Comparison of ENCODE assay signal across 12 mouse cellular contexts in genomic region chr15:102455993-102456392, GRCm38 (mm10). TPM values are rescaled to one million over a fixed set of nuclear protein-coding genes. Genes with fewer than 3 reads are reported as not detected.
DNase-seq lines count a peak whose midpoint lies in the region; ATAC-seq and TF ChIP-seq lines count a peak whose summit lies in the region.
"Had no signal": no experiment of that assay in that cellular context is flagged by ENCODE, and none has a peak within 500 bp of the region (broad histone marks: within the 10 kb centered on the region; RNA-seq: fewer than 3 reads in every experiment).

No protein-coding gene starts in this region.

- H3K9me3 ChIP-seq in heart, embryonic 11.5 days (replicated peaks; ENCODE audit: control insufficient read depth, low read length) = no peaks in the 10 kb centered on the region
- no peaks in the 10 kb centered on the region for H3K9me3 ChIP-seq in MEL (replicated peaks; ENCODE audit: insufficient read depth, low read length)
- no peaks in the 10 kb centered on the region for H3K9me3 ChIP-seq in liver, embryonic 11.5 days (ENCODE audit: control insufficient read depth, low read length)
- H3K9me3 ChIP-seq: megakaryocyte, embryonic 14.5 days had no signal

- peak; percentile 57 for TF ChIP-seq CTCF in heart, adult 2 months (IDR thresholded peaks at IDR 0.05)
- peak; percentile 90 to 100 (median 93) for TF ChIP-seq CTCF in MEL (IDR thresholded peaks at IDR 0.05 in 2 of 3, conservative IDR thresholded peaks at IDR 0.05 in 1 of 3; ENCODE audit: control insufficient read depth in 1 of 3, insufficient read depth in 1 of 3, low read depth in 2 of 3, low read length in 3 of 3, poor library complexity in 1 of 3, severe bottlenecking in 1 of 3)

- H3K4me2 ChIP-seq in heart, embryonic 11.5 days = no peak overlapping the region
- no peak overlapping the region for H3K4me2 ChIP-seq in liver, embryonic 11.5 days

- TF ChIP-seq RAD21 in MEL (IDR thresholded peaks at IDR 0.05; ENCODE audit: low read depth, low read length) = peak; percentile 46

- H3K36me3 ChIP-seq in heart, adult 2 months (ENCODE audit: control insufficient read depth, insufficient read depth, low read length) = no peaks in the 10 kb centered on the region
- H3K36me3 ChIP-seq in heart, embryonic 11.5 days (ENCODE audit: control insufficient read depth, insufficient read depth, low read length) = no peaks in the 10 kb centered on the region
- peaks cover 0 to 21% of the 10 kb centered on the region in 2 experiments; a peak in 2 of 4 replicates for H3K36me3 ChIP-seq in MEL (ENCODE audit: control insufficient read depth in 1 of 2, insufficient read depth in 2 of 2, low read length in 2 of 2)
- no peaks in the 10 kb centered on the region for H3K36me3 ChIP-seq in liver, embryonic 11.5 days (ENCODE audit: control insufficient read depth, insufficient read depth, low read length)

- WGBS in heart, adult 2 months = 49% methylated on average over 6 of the region's 6 CpGs
- 34% methylated on average over 6 of the region's 6 CpGs for WGBS in heart, embryonic 11.5 days (ENCODE audit: insufficient replicate concordance)
- 45% methylated on average over 6 of the region's 6 CpGs for WGBS in liver, embryonic 11.5 days

- no peak for TF ChIP-seq POLR2A in heart, adult 2 months (IDR thresholded peaks at IDR 0.05; ENCODE audit: insufficient read depth, low read depth, low read length)
- no peak for TF ChIP-seq POLR2A in MEL (IDR thresholded peaks at IDR 0.05; ENCODE audit: control insufficient read depth in 1 of 2, insufficient read depth in 1 of 2, low read depth in 1 of 2, low read length in 2 of 2, poor library complexity in 1 of 2)

- no peak for ATAC-seq in heart, embryonic 11.5 days (replicated peaks; ENCODE audit: insufficient number of reproducible peaks, low FRiP score, low TSS enrichment)
- ATAC-seq in liver, embryonic 11.5 days (replicated peaks; ENCODE audit: low FRiP score) = no peak

- no peaks in the 10 kb centered on the region for H3K27me3 ChIP-seq in heart, adult 2 months (ENCODE audit: control insufficient read depth, insufficient read depth, low read length)
- no peaks in the 10 kb centered on the region for H3K27me3 ChIP-seq in heart, embryonic 11.5 days (ENCODE audit: control insufficient read depth, insufficient read depth, low read length)
- H3K27me3 ChIP-seq in MEL (ENCODE audit: control insufficient read depth in 1 of 2, insufficient read depth in 2 of 2, low read length in 2 of 2) = no peaks in the 10 kb centered on the region
- H3K27me3 ChIP-seq in liver, embryonic 11.5 days (replicated peaks; ENCODE audit: control insufficient read depth, insufficient read depth, low read length) = no peaks in the 10 kb centered on the region

- DNase-seq in heart, adult 2 months = no peak
- DNase-seq in 416B (ENCODE audit: low read depth) (peak; percentile 58), MEL (ENCODE audit: low read depth, low spot score) (peak; percentile 78)
- DNase-seq in liver, embryonic 11.5 days (ENCODE audit: low spot score) = peak; percentile 46
- no peak for DNase-seq in left cerebral cortex, postnatal 25 days (ENCODE audit: low spot score in 2 of 2)
- no peak for DNase-seq in urinary bladder, adult 18-20 months (ENCODE audit: low spot score in 2 of 2)
- DNase-seq in layer of hippocampus, postnatal 25 days (ENCODE audit: extremely low spot score in 1 of 2, low spot score in 1 of 2) = no peak
- DNase-seq: kidney, postnatal 14 days had no signal

- peaks cover 3% of the 10 kb centered on the region; the same call in 1 of the 2 replicates for H3K4me1 ChIP-seq in heart, adult 2 months (ENCODE audit: control insufficient read depth, insufficient read depth, low read length)
- peaks cover 9% of the 10 kb centered on the region; the same call in 1 of the 2 replicates for H3K4me1 ChIP-seq in heart, embryonic 11.5 days (ENCODE audit: control insufficient read depth, insufficient read depth, low read length)
- H3K4me1 ChIP-seq in MEL (ENCODE audit: control insufficient read depth in 1 of 2, insufficient read depth in 2 of 2, low read length in 2 of 2) = peaks cover 5 to 32% of the 10 kb centered on the region in 2 experiments
- H3K4me1 ChIP-seq in liver, embryonic 11.5 days (replicated peaks; ENCODE audit: control insufficient read depth, insufficient read depth, low read length) = peaks cover 21% of the 10 kb centered on the region

- intact Hi-C loops in heart, adult 2 months (cut with DNase I) = no loop called here
- intact Hi-C loops in left cerebral cortex, postnatal 25 days (cut with DNase I) = no loop called here

- no peak overlapping the region for H3K27ac ChIP-seq in heart, adult 2 months
- no peak overlapping the region for H3K27ac ChIP-seq in heart, embryonic 11.5 days (ENCODE audit: low read depth, low read length)
- H3K27ac ChIP-seq in MEL (ENCODE audit: control insufficient read depth, low read depth, low read length) = no peak overlapping the region
- H3K27ac ChIP-seq in liver, embryonic 11.5 days (ENCODE audit: low read depth, low read length) = no peak overlapping the region

- TF ChIP-seq EP300 in heart, adult 2 months (IDR thresholded peaks at IDR 0.05; ENCODE audit: insufficient read depth, low read depth, low read length) = no peak
- TF ChIP-seq EP300 in MEL (IDR thresholded peaks at IDR 0.05; ENCODE audit: low read depth in 1 of 2, low read length in 2 of 2) = no peak

- no peaks in the 10 kb centered on the region for H3K79me2 ChIP-seq in heart, adult 2 months (replicated peaks; ENCODE audit: control insufficient read depth, insufficient read depth, low read length)
- peaks cover 2% of the 10 kb centered on the region; the same call in 1 of the 2 replicates for H3K79me2 ChIP-seq in MEL (ENCODE audit: control insufficient read depth, insufficient read depth, low read length, poor library complexity)

- no peak overlapping the region for H3K9ac ChIP-seq in heart, adult 2 months (ENCODE audit: low read depth, low read length)
- no peak overlapping the region for H3K9ac ChIP-seq in heart, embryonic 11.5 days (ENCODE audit: low read depth, low read length)
- H3K9ac ChIP-seq in MEL (ENCODE audit: control insufficient read depth, low read depth, low read length, poor library complexity, severe bottlenecking) = no peak overlapping the region
- H3K9ac ChIP-seq in liver, embryonic 11.5 days (ENCODE audit: low read depth, low read length) = no peak overlapping the region

- H3K4me3 ChIP-seq in heart, adult 2 months = no peak overlapping the region
- H3K4me3 ChIP-seq in heart, embryonic 11.5 days (ENCODE audit: low read depth, low read length) = no peak overlapping the region
- no peak overlapping the region for H3K4me3 ChIP-seq in MEL (ENCODE audit: control insufficient read depth in 1 of 2, insufficient read depth in 1 of 2, low read depth in 2 of 2, low read length in 2 of 2)
- no peak overlapping the region for H3K4me3 ChIP-seq in liver, embryonic 11.5 days (ENCODE audit: low read depth, low read length)
- H3K4me3 ChIP-seq: megakaryocyte, embryonic 14.5 days had no signal

RNA-seq across cellular contexts. Expression of gene Prr13, which starts 2.8 kb away (rescaled TPM):
- total RNA-seq in heart, adult 2 months (2021) = 10 to 100 TPM; 22.8 to 23.2 TPM
- polyA plus RNA-seq in heart, adult 2 months (2012; rRNA removed) = 75.5 and 78.4 TPM in 2 replicates
- 124 and 139 TPM in 2 replicates for polyA plus RNA-seq in heart, embryonic 11.5 days (2014; fragmentation: Nextera tagmentation; extraction: Ambion mirVana)
- 15.2 and 17.3 TPM in 2 replicates for total RNA-seq in MEL (2012; rRNA removed)
- polyA plus RNA-seq in MEL (2012; ENCODE audit: insufficient read depth in 1 of 2, insufficient read length in 2 of 2, low read depth in 1 of 2, low replicate concordance in 2 of 2, missing spikeins in 1 of 2) = 10 to 100 TPM in 1 of 2 experiments, not detected in 1; 73.3 TPM
- polyA plus RNA-seq in liver, embryonic 11.5 days (2014; fragmentation: Nextera tagmentation; extraction: Ambion mirVana) = 155 and 157 TPM in 2 replicates
- 10 to 100 TPM; 35.8 to 42.0 TPM for total RNA-seq in left cerebral cortex, postnatal 25 days (2021)
- total RNA-seq in layer of hippocampus, postnatal 25 days (2021) = 10 to 100 TPM; 32.2 to 36.9 TPM

RNA-seq across cellular contexts. Expression of gene Amhr2, which starts 10.8 kb away (rescaled TPM):
- under 1 TPM; 0.36 to 0.60 TPM for total RNA-seq in heart, adult 2 months (2021)
- 0.31 and 0.44 TPM in 2 replicates for polyA plus RNA-seq in heart, adult 2 months (2012; rRNA removed)
- 0.93 and 1.2 TPM in 2 replicates for polyA plus RNA-seq in heart, embryonic 11.5 days (2014; fragmentation: Nextera tagmentation; extraction: Ambion mirVana)
- total RNA-seq in MEL (2012; rRNA removed) = 6.9 and 8.0 TPM in 2 replicates
- polyA plus RNA-seq in MEL (2012; ENCODE audit: insufficient read depth in 1 of 2, insufficient read length in 2 of 2, low read depth in 1 of 2, low replicate concordance in 2 of 2, missing spikeins in 1 of 2) = 10 to 100 TPM in 1 of 2 experiments, not detected in 1; 22.7 TPM
- 1.1 and 1.6 TPM in 2 replicates for polyA plus RNA-seq in liver, embryonic 11.5 days (2014; fragmentation: Nextera tagmentation; extraction: Ambion mirVana)
- 1 to 10 TPM in 1 of 2 experiments, under 1 TPM in 1; 0.62 to 2.4 TPM for total RNA-seq in left cerebral cortex, postnatal 25 days (2021)
- under 1 TPM; 0.80 to 0.91 TPM for total RNA-seq in layer of hippocampus, postnatal 25 days (2021)

RNA-seq across cellular contexts. Expression of gene Pcbp2, which starts 14.3 kb away (rescaled TPM):
- total RNA-seq in heart, adult 2 months (2021) = 100 to 1,000 TPM; 442 to 494 TPM
- polyA plus RNA-seq in heart, adult 2 months (2012; rRNA removed) = 384 and 453 TPM in 2 replicates
- polyA plus RNA-seq in heart, embryonic 11.5 days (2014; fragmentation: Nextera tagmentation; extraction: Ambion mirVana) = 187 and 213 TPM in 2 replicates
- total RNA-seq in MEL (2012; rRNA removed) = 359 and 427 TPM in 2 replicates
- 1,000 to 10,000 TPM in 1 of 2 experiments, 100 to 1,000 TPM in 1; 977 to 2,091 TPM for polyA plus RNA-seq in MEL (2012; ENCODE audit: insufficient read depth in 1 of 2, insufficient read length in 2 of 2, low read depth in 1 of 2, low replicate concordance in 2 of 2, missing spikeins in 1 of 2)
- polyA plus RNA-seq in liver, embryonic 11.5 days (2014; fragmentation: Nextera tagmentation; extraction: Ambion mirVana) = 187 and 220 TPM in 2 replicates
- 100 to 1,000 TPM; 464 to 469 TPM for total RNA-seq in left cerebral cortex, postnatal 25 days (2021)
- 100 to 1,000 TPM; 449 to 472 TPM for total RNA-seq in layer of hippocampus, postnatal 25 days (2021)

RNA-seq across cellular contexts. Expression of gene Gm10337, which starts 47.5 kb away (rescaled TPM):
- not detected for total RNA-seq in heart, adult 2 months (2021)
- polyA plus RNA-seq in heart, adult 2 months (2012; rRNA removed) = not detected in 2 replicates
- 2.7 TPM in 1 of 2 replicates, not detected in the other for polyA plus RNA-seq in heart, embryonic 11.5 days (2014; fragmentation: Nextera tagmentation; extraction: Ambion mirVana)
- not detected in 2 replicates for total RNA-seq in MEL (2012; rRNA removed)
- not detected for polyA plus RNA-seq in MEL (2012; ENCODE audit: insufficient read depth in 1 of 2, insufficient read length in 2 of 2, low read depth in 1 of 2, low replicate concordance in 2 of 2, missing spikeins in 1 of 2)
- polyA plus RNA-seq in liver, embryonic 11.5 days (2014; fragmentation: Nextera tagmentation; extraction: Ambion mirVana) = not detected in 2 replicates
- not detected for total RNA-seq in left cerebral cortex, postnatal 25 days (2021)
- total RNA-seq in layer of hippocampus, postnatal 25 days (2021) = not detected
- total RNA-seq: adrenal gland, adult 18-20 months; gastrocnemius, adult 18-20 months had no signal

RNA-seq across cellular contexts. Expression of gene Sp1, which starts 50.0 kb away (rescaled TPM):
- total RNA-seq in heart, adult 2 months (2021) = 10 to 100 TPM; 36.5 to 41.5 TPM
- polyA plus RNA-seq in heart, adult 2 months (2012; rRNA removed) = 9.6 and 17.3 TPM in 2 replicates
- polyA plus RNA-seq in heart, embryonic 11.5 days (2014; fragmentation: Nextera tagmentation; extraction: Ambion mirVana) = 7.5 and 8.1 TPM in 2 replicates
- total RNA-seq in MEL (2012; rRNA removed) = 16.3 and 22.0 TPM in 2 replicates
- 10 to 100 TPM; 47.2 to 92.3 TPM for polyA plus RNA-seq in MEL (2012; ENCODE audit: insufficient read depth in 1 of 2, insufficient read length in 2 of 2, low read depth in 1 of 2, low replicate concordance in 2 of 2, missing spikeins in 1 of 2)
- polyA plus RNA-seq in liver, embryonic 11.5 days (2014; fragmentation: Nextera tagmentation; extraction: Ambion mirVana) = 9.7 and 10.6 TPM in 2 replicates
- 10 to 100 TPM; 24.3 to 27.0 TPM for total RNA-seq in left cerebral cortex, postnatal 25 days (2021)
- 10 to 100 TPM; 22.5 to 24.2 TPM for total RNA-seq in layer of hippocampus, postnatal 25 days (2021)

Comparison
In these comparisons a context has a peak if more than half of its experiments do, and no peak if none do; other contexts are left out.
1. DNase-seq: peak in 416B (single experiment), MEL (single experiment) and liver, embryonic 11.5 days (single experiment); none in heart, adult 2 months (0 of 2), left cerebral cortex, postnatal 25 days (0 of 2), urinary bladder, adult 18-20 months (0 of 2) and layer of hippocampus, postnatal 25 days (0 of 2).